Mouse (Mus musculus) layer of hippocampus, adult 18-20 months (tissue): ENCODE data around the gene Gm10722. TPM values are rescaled to one million over a fixed set of nuclear protein-coding genes. Genes with fewer than 3 reads are reported as not detected.
"Not testable (repeated sequence)": the region's sequence is repeated elsewhere in the genome, so short reads cannot be mapped to it uniquely, and the experiment has no call there.

Experiments
- DNase-seq, 2 experiments: peaks; one replicate each; pipeline ENCODE4 v3.0.0; 2022; ENCODE audit warnings: low spot score in 2 of 2
- microRNA-seq, 2 experiments: library from miRNA; unstranded; fragments of <30 nt; microRNA quantifications; one replicate each; pipeline ENCODE4 v1.2.0; 2021
- total RNA-seq, 2 experiments: library from RNA; stranded (reverse); gene quantifications; 2 replicates each; pipeline ENCODE4 v1.2.3; 2021

Gene Gm10722
- total RNA-seq, 2 experiments from 2014 or later, result not detected

- DNase-seq, result peak; percentile 47 to 54
These were observed 24.3 kb downstream of the Gm10722 start, which contains the start of gene Gm10717 for GRCm38 (mm10) chr9:3024912-3025467. TSS of gene Gm10717 (plus strand) at chr9:3025417.

- peak; percentile 76 to 77 for DNase-seq
These were observed 24.9 kb downstream of the Gm10722 start for GRCm38 (mm10) chr9:3025653-3026052.

- DNase-seq, result not testable (repeated sequence)
These were observed 25.4 kb downstream of the Gm10722 start for GRCm38 (mm10) chr9:3026136-3026535.

- not testable (repeated sequence) for DNase-seq
These were observed 26.0 kb downstream of the Gm10722 start for GRCm38 (mm10) chr9:3026741-3027140.

GRCm38 (mm10) chr9:3027200-3027599, 26.5 kb downstream of the Gm10722 start:
- not testable (repeated sequence) for DNase-seq

GRCm38 (mm10) chr9:3029276-3030000, 28.7 kb downstream of the Gm10722 start:
- DNase-seq, result peak; percentile 22 to 27

GRCm38 (mm10) chr9:3030677-3031318, 30.1 kb downstream of the Gm10722 start:
- DNase-seq, result not testable (repeated sequence)

- DNase-seq, result not testable (repeated sequence)
These were observed 33.6 kb downstream of the Gm10722 start, which contains the start of gene Gm17535 for GRCm38 (mm10) chr9:3034299-3034698. TSS of gene Gm17535 (plus strand) at chr9:3034599.

- DNase-seq, result not testable (repeated sequence)
These were observed 35.9 kb downstream of the Gm10722 start, which contains the start of gene Gm10715 for GRCm38 (mm10) chr9:3036577-3036976. TSS of gene Gm10715 (plus strand) at chr9:3036877.

GRCm38 (mm10) chr9:3038161-3038560, 37.4 kb downstream of the Gm10722 start:
- not testable (repeated sequence) for DNase-seq

Small RNA genes within 50 kb of the gene (microRNA-seq; reads per million reads assigned to microRNA genes)
- gene Mir101c, result 0 reads per million in 2 experiments

Other genes starting within 250 kb of the Gm10722 start
- gene Gm11168, start 2.4 kb downstream of the Gm10722 start, total RNA-seq, result not detected
- gene Gm10721, start 12.2 kb downstream of the Gm10722 start, total RNA-seq, result not detected
- not detected for gene Gm10720, start 14.7 kb downstream of the Gm10722 start, total RNA-seq
- gene Gm10719, start 16.5 kb downstream of the Gm10722 start, total RNA-seq, result not detected
- gene Gm10718, start 22.6 kb downstream of the Gm10722 start, total RNA-seq, result under 1 TPM in 1 of 2 experiments, not detected in 1; 0.87 TPM
- gene Gm10717, start 24.5 kb downstream of the Gm10722 start, total RNA-seq, result not detected
- gene Gm17535, start 33.7 kb downstream of the Gm10722 start, total RNA-seq, result not detected
- gene Gm10715, start 36.0 kb downstream of the Gm10722 start, total RNA-seq, result not detected